Mouse (Mus musculus) heart, embryonic 16.5 days (tissue): ENCODE measurements around the gene Tmem129. TPM values are rescaled to one million over a fixed set of nuclear protein-coding genes. Genes with fewer than 3 reads are reported as not detected.
A peak's percentile ranks its signal among the peaks of the same experiment; 100 is the strongest.

ENCODE experiments used
- ATAC-seq: fragments of 200-750 bp; cut with Nextera tagmentation; replicated peaks from 2 replicates; pipeline ENCODE4 v1.8.0; 2017; ENCODE audit warnings: moderate number of reproducible peaks; ENCODE audit not compliant: insufficient read depth, low FRiP score; ENCODE audit errors: extremely low read depth
- H3K27ac ChIP-seq: fragments of 300-500 bp; sonication (generic); 2 replicates; pipeline ENCODE4 v1.5.1; 2014; ENCODE audit warnings: mild to moderate bottlenecking, low read length, control low read depth, moderate library complexity
- H3K27me3 ChIP-seq: fragments of 300-500 bp; sonication (generic); 2 replicates; pipeline ENCODE4 v1.6.1; 2014; ENCODE audit warnings: low read length, mixed read lengths; ENCODE audit not compliant: control insufficient read depth, insufficient read depth
- H3K36me3 ChIP-seq: fragments of 300-500 bp; sonication (generic); 2 replicates; pipeline ENCODE4 v1.6.1; 2014; ENCODE audit not compliant: control insufficient read depth, insufficient read depth
- H3K4me1 ChIP-seq: fragments of 300-500 bp; sonication (generic); 2 replicates; pipeline ENCODE4 v1.6.1; 2014; ENCODE audit warnings: low read length, mixed read lengths; ENCODE audit not compliant: control insufficient read depth, insufficient read depth
- H3K4me2 ChIP-seq: fragments of 300-500 bp; sonication (generic); 2 replicates; pipeline ENCODE4 v1.6.1; 2014; ENCODE audit warnings: low read depth, mild to moderate bottlenecking, control low read depth, low read length
- H3K4me3 ChIP-seq: fragments of 300-500 bp; sonication (generic); 2 replicates; pipeline ENCODE4 v1.5.1; 2014; ENCODE audit warnings: mild to moderate bottlenecking, control low read depth, low read length
- H3K9ac ChIP-seq: fragments of 300-500 bp; sonication (generic); 2 replicates; pipeline ENCODE4 v1.6.1; 2014; ENCODE audit warnings: low read length, control low read depth
- H3K9me3 ChIP-seq: fragments of 300-500 bp; sonication (generic); replicated peaks from 2 replicates; pipeline ENCODE4 v1.6.1; 2016; ENCODE audit warnings: low read length; ENCODE audit not compliant: control insufficient read depth
- WGBS: fragments of 180-500 bp; shearing (Covaris S2); extraction: QIAGEN DNeasy Blood & Tissue Kit; methylation state at CpG from one replicate; pipeline ENCODE4 v1.1.7; 2014; 5-methylcytosine and 5-hydroxymethylcytosine counted together
- polyA plus RNA-seq: library from polyadenylated mRNA; unstranded; fragments of >200 nt; fragmentation: Nextera tagmentation; extraction: Ambion mirVana; gene quantifications from 2 replicates; pipeline ENCODE4 v1.2.1, GENCODE M21; 2015

The Tmem129 gene
- polyA plus RNA-seq, 1 experiment from 2014 or later = 37.4 TPM

DNA sequence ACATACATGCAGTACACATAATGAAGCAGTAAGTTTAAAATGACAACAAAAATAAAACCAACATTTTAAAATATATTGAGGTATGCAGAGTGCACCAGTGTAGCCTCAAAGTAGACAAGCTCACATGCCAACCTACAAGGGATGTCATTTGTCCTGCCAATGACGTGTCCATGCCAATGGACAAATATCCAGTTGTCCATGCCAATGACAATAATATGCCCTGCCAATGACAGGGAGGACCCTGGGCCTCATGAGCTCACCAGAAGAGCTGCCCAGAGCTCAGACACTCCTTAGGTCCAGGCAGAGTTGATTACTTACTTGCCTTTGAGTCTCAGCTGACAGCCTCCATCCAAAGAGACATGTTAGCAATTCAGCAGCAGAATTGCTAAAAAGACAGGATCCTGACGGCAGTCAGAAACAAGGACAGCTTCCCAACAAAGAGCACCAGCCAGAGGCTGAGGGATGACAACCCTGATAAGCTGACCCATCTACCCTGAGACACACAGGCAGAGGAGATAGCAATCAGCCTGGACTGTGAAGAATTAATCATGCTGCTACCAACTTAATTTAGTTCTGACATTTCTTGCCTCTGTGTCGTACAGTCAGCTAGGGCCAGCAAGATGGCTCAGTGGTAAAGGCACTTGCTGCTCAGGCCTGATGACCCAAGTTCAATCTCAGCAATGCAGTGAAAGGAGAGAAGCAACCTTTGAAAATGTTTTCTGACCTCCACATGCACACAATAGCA is 20.4 kb downstream of the Tmem129 start:
- 74% methylated on average over 3 of the region's 3 CpGs for WGBS

GRCm38 (mm10) chr5:33635361-33635760 is 22.9 kb downstream of the Tmem129 start:
- Histone ChIP-seq H3K9ac (no peak overlapping the region), H3K36me3 (peaks cover 22% of the 10 kb centered on the region), H3K4me1 (peaks cover 6% of the 10 kb centered on the region; the same call in 1 of the 2 replicates), H3K27me3 (no peaks in the 10 kb centered on the region), H3K4me3 (no peak overlapping the region), H3K27ac (no peak overlapping the region), H3K4me2 (no peak overlapping the region), H3K9me3 (no peaks in the 10 kb centered on the region)
- ATAC-seq = no peak
- 87% methylated on average over 3 of the region's 3 CpGs for WGBS

More for the DNA sequence above, 20.4 kb downstream of the Tmem129 start:
- H3K9ac ChIP-seq = no peak overlapping the region
- no peak overlapping the region for H3K4me2 ChIP-seq
- no peaks in the 10 kb centered on the region for H3K27me3 ChIP-seq
- no peaks in the 10 kb centered on the region for H3K4me1 ChIP-seq
- H3K27ac ChIP-seq = no peak overlapping the region
- peaks cover 36% of the 10 kb centered on the region for H3K36me3 ChIP-seq
- H3K9me3 ChIP-seq = no peaks in the 10 kb centered on the region
- no peak overlapping the region for H3K4me3 ChIP-seq
- no peak for ATAC-seq

DNA sequence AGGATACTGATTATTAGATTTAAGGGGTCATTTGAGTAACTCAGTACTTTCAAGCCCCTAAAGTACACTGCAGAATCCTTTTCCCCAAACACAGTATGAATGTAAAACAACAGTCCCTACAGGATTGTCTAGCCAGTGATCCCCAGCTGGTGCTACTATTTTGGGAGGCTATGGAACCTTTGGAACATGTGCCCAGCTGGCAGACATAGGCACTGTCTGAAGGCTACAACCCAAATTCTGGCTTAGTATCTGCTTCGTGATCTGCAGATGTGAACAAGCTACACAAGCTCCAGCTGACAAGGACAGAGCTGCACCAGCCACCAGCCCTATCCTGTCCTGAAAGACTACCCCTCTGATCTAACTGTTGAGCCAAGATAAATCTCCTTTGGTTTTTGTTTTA is 25.7 kb downstream of the Tmem129 start:
- Histone ChIP-seq H3K9ac (no peak overlapping the region), H3K4me2 (no peak overlapping the region), H3K4me1 (peaks cover 19% of the 10 kb centered on the region), H3K27ac (no peak overlapping the region), H3K27me3 (no peaks in the 10 kb centered on the region), H3K4me3 (no peak overlapping the region), H3K36me3 (peaks cover 8% of the 10 kb centered on the region), H3K9me3 (no peaks in the 10 kb centered on the region)
- no peak for ATAC-seq
- 79% methylated on average over 1 of the region's 1 CpGs for WGBS

GRCm38 (mm10) chr5:33630615-33631014 is 27.6 kb downstream of the Tmem129 start:
- peak overlapping the region; percentile 73 for H3K4me3 ChIP-seq
- H3K27me3 ChIP-seq = no peaks in the 10 kb centered on the region
- H3K9me3 ChIP-seq = no peaks in the 10 kb centered on the region
- H3K4me2 ChIP-seq = peak overlapping the region; percentile 91
- no peak for ATAC-seq
- H3K9ac ChIP-seq = peak overlapping the region; percentile 78; the same call in 1 of the 2 replicates
- peak overlapping the region; percentile 83; the same call in 1 of the 2 replicates for H3K27ac ChIP-seq
- 55% methylated on average over 4 of the region's 4 CpGs for WGBS
- peaks cover 23% of the 10 kb centered on the region for H3K4me1 ChIP-seq
- H3K36me3 ChIP-seq = 0 out of 2 replicates have a peak, but pooled peaks cover 3% of the 10 kb centered on the region

GRCm38 (mm10) chr5:33630061-33630460 is 28.2 kb downstream of the Tmem129 start:
- no peak for ATAC-seq
- no peaks in the 10 kb centered on the region for H3K27me3 ChIP-seq

GRCm38 (mm10) chr5:33629301-33629987 is 28.8 kb downstream of the Tmem129 start, which contains the start of the genes Fam53a and Gm9903:
Gene Fam53a (minus strand): TSS chr5:33629635.
Gene Gm9903 (plus strand): TSS chr5:33629925.
- H3K4me2 ChIP-seq = peak within 1 kb of the TSS; percentile 91
- peak within 1 kb of the TSS; percentile 91 for H3K27ac ChIP-seq
- ATAC-seq = peak; percentile 97
- peak within 1 kb of the TSS; percentile 73 for H3K4me3 ChIP-seq
- peak within 1 kb of the TSS; percentile 85 for H3K9ac ChIP-seq
- no peaks in the 10 kb centered on the region for H3K36me3 ChIP-seq
- no peaks in the 10 kb centered on the region for H3K9me3 ChIP-seq
- H3K4me1 ChIP-seq = peaks cover 23% of the 10 kb centered on the region
- no peaks in the 10 kb centered on the region for H3K27me3 ChIP-seq
- under 1% methylated on average over 96 of the region's 99 CpGs for WGBS

More at GRCm38 (mm10) chr5:33630061-33630460, 28.2 kb downstream of the Tmem129 start:
- 2% methylated on average over 9 of the region's 9 CpGs for WGBS
- Histone ChIP-seq H3K9me3 (no peaks in the 10 kb centered on the region), H3K9ac (peak overlapping the region; percentile 78), H3K4me2 (peak overlapping the region; percentile 91), H3K27ac (peak overlapping the region; percentile 83), H3K4me3 (peak overlapping the region; percentile 73), H3K36me3 (no peaks in the 10 kb centered on the region), H3K4me1 (peaks cover 23% of the 10 kb centered on the region)

DNA sequence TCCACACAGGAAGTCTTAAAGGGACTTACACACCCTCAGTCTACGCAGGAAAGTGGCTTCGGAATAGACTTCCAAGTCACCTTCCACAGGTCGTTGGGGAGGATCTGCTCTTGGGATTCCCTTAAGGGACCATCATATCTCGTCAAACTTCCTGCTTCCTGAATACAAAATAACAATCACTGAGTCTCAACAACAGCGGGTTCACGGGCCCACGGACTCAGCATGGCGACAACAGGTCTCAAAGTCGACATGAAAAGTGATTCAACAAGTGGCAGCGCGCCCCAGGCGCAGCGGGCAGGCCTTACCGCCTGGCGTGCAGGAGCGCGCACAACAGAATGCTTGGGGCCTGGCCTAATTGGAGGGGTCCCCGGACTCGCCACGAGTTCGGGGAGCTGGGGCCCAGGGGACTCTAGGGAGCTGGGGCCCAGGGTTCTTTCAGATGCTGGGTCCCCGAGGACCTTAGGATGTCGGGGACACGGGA is 29.4 kb downstream of the Tmem129 start:
- 0% methylated on average over 24 of the region's 24 CpGs for WGBS
- H3K27ac ChIP-seq = peak overlapping the region; percentile 91
- H3K36me3 ChIP-seq = no peaks in the 10 kb centered on the region
- H3K9ac ChIP-seq = peak overlapping the region; percentile 85
- H3K4me1 ChIP-seq = peaks cover 23% of the 10 kb centered on the region
- peak overlapping the region; percentile 73 for H3K4me3 ChIP-seq
- no peaks in the 10 kb centered on the region for H3K27me3 ChIP-seq
- no peaks in the 10 kb centered on the region for H3K9me3 ChIP-seq
- peak; percentile 28; the same call in 1 of the 2 replicates for ATAC-seq
- peak overlapping the region; percentile 66 for H3K4me2 ChIP-seq

GRCm38 (mm10) chr5:33627968-33628367 is 30.2 kb downstream of the Tmem129 start:
- H3K27ac ChIP-seq = no peak overlapping the region; the same call in 1 of the 2 replicates
- peak overlapping the region; percentile 73 for H3K4me3 ChIP-seq
- no peaks in the 10 kb centered on the region for H3K27me3 ChIP-seq
- H3K9ac ChIP-seq = peak overlapping the region; percentile 85
- H3K9me3 ChIP-seq = no peaks in the 10 kb centered on the region
- H3K36me3 ChIP-seq = no peaks in the 10 kb centered on the region
- H3K4me1 ChIP-seq = peaks cover 23% of the 10 kb centered on the region
- peak overlapping the region; percentile 66 for H3K4me2 ChIP-seq
- 19% methylated on average over 4 of the region's 4 CpGs for WGBS
- ATAC-seq = no peak

DNA sequence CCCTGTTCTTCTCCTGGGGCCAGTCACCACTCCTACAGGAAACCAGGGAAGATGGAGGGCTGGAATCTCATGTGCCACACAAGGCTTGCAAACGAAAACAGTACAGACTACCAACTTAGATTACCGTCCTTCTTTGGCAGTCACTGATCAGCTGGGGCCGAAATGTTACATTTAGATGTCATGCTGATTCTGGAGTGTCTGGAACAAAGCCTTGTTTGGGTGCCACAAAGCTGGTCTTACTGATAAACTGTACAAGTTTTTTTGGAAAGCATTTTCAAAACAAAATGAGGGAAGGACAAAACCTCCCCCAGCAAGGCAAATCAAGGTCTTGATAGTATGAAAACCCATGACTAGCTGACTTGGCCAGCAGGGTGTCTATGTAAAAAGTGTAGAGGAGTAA is 34.5 kb downstream of the Tmem129 start:
- peaks cover 12% of the 10 kb centered on the region for H3K4me1 ChIP-seq
- H3K9me3 ChIP-seq = no peaks in the 10 kb centered on the region
- no peak for ATAC-seq
- WGBS = 77% methylated on average over 3 of the region's 3 CpGs
- no peaks in the 10 kb centered on the region for H3K36me3 ChIP-seq
- no peak overlapping the region for H3K27ac ChIP-seq
- no peaks in the 10 kb centered on the region for H3K27me3 ChIP-seq
- H3K4me3 ChIP-seq = no peak overlapping the region
- H3K4me2 ChIP-seq = no peak overlapping the region
- no peak overlapping the region for H3K9ac ChIP-seq
